Mouse (Mus musculus) thymus, postnatal 14 days (tissue): ENCODE measurements around the gene Tspan10.

ENCODE experiments used
- DNase-seq: peaks from one replicate; pipeline ENCODE4 v3.0.0; 2021

Tspan10 gene

DNA sequence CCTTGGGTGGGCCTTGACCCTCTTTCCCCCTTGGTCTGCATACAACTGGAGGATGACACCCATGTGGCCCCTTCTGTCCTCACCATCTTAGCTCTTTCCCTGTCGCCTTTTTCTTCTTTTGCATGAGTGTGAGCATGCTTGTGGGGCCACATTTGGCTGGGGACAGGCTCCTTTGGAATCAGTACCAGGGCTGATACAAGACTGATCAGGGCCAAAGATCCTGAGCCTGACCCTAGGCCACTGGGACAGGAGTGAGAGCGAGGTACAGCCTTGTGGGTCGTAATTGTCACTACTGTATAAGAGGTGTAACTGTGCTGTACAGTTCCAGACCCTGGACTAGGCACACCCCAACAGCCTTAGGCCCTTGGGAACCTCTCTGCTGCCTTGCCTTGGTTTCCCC is 51.5 kb downstream of the Tspan10 start:
- no peak for DNase-seq
